Mouse (Mus musculus): ENCODE results near the gene Phyhipl.

The Phyhipl gene

DNA sequence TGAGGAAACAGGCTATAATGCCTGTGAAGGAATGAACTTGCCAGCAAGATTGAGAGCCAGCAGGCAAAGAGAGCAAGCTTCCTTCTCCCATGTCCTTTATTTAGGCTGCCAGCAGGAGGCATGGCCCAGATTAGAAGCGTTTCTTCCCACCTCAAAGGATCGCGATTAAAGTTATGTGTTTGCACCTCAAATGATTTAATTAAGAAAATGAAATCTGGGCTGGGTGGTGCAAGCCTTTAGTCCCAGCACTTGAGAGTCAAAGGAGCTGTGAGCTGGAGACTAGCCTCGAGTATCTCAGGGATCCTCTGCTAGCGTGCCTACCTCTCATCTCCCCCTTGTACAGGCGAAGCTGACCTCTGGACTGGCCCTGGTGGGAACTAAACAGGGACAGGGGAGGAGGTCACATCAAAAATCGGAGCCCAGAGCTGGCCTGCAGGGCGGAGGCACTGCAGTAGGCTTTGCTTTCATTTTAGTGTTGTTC lies 122.4 kb downstream of the Phyhipl start:
- no peak for DNase-seq (ENCODE audit: low spot score in 2 of 2)

- DNase-seq (ENCODE audit: low spot score in 2 of 2): no peak
These were observed 123.5 kb downstream of the Phyhipl start for GRCm38 (mm10) chr10:70532249-70532648.

DNA sequence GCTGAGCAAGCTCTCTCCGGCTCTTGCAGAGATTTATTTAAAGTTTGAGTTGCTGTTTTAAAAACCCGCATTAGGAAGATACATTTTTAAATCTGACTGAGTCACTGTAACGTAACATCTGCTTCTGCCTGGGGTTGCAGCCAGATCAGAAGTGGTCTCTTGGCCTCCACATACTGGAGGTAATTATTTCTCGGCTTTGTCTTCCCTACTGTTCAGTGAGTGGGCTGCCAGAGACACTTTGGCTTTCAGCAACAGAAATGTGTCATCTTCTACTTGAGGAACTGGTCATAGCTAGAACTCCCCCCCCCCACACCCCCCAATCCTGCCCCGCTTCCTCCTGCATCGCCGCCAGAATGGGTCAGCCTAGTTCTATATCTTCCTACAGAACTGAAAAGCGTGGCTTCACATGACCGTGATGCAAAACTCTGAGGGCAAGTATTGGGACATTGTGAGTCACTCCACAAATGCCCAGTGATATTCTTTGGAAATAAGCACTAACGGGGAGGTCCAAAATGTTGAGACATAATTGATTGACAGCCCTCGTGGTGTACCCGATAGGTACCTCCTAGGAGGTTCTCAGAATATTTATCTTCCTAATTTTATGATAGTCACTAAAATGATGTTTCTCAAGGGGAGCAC lies 125.5 kb downstream of the Phyhipl start:
- no peak for DNase-seq (ENCODE audit: low spot score in 2 of 2)

- no peak for DNase-seq (ENCODE audit: low spot score in 2 of 2)
These were observed 134.4 kb downstream of the Phyhipl start for GRCm38 (mm10) chr10:70521379-70521778.

- no peak for DNase-seq (ENCODE audit: low spot score in 2 of 2)
These were observed 135.3 kb downstream of the Phyhipl start for GRCm38 (mm10) chr10:70520143-70521131.

DNA sequence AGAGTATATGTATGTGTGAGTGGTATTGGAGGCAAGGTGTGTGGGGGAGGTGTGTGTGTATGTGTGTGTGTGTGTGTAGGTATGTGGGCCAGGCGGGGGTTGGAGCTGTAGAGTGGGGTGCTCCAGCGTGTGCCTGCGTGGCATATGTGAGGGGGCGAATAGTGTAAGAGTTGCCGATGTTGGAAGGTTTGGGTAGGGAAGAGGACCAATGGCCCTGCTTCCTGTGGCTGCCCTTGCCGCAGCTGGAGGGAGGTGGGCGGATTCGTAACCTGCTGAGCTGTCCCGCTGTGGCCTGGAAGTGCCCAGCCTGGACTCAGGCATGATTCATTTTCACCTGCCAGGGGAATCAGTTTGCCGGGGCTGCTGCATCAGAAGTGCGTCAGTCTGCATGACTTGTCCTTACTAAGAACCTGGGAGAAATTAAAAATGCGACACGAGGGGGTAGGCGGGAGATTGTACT lies 136.1 kb downstream of the Phyhipl start:
- DNase-seq (ENCODE audit: low spot score in 2 of 2): no peak

GRCm38 (mm10) chr10:70516661-70517060 lies 139.1 kb downstream of the Phyhipl start:
- no peak for DNase-seq (ENCODE audit: low spot score in 2 of 2)

GRCm38 (mm10) chr10:70514848-70515247 lies 140.9 kb downstream of the Phyhipl start:
- DNase-seq (ENCODE audit: low spot score in 2 of 2): no peak

- no peak for DNase-seq (ENCODE audit: low spot score in 2 of 2)
These were observed 147.9 kb downstream of the Phyhipl start for GRCm38 (mm10) chr10:70507880-70508279.

Data from spleen, postnatal 10 days (tissue).